Mouse (Mus musculus) intestine, embryonic 14.5 days (tissue): ENCODE measurements around the gene Acsm1. TPM values are rescaled to one million over a fixed set of nuclear protein-coding genes. Genes with fewer than 3 reads are reported as not detected.
A peak's percentile ranks its signal among the peaks of the same experiment; 100 is the strongest.

Source experiments
- ATAC-seq: fragments of 200-750 bp; cut with Nextera tagmentation; replicated peaks from 2 replicates; pipeline ENCODE4 v1.8.0; 2017; ENCODE audit warnings: low read depth, moderate number of reproducible peaks, moderate TSS enrichment, moderate library complexity; ENCODE audit not compliant: low FRiP score, low TSS enrichment
- DNase-seq: peaks from one replicate; pipeline ENCODE4 v3.0.0-alpha.2; 2018; ENCODE audit warnings: low spot score
- H3K27ac ChIP-seq: fragments of 300-500 bp; sonication (generic); 2 replicates; pipeline ENCODE4 v1.5.1; 2014; ENCODE audit warnings: low read depth, mild to moderate bottlenecking, control low read depth
- H3K27me3 ChIP-seq: fragments of 300-500 bp; sonication (generic); replicated peaks from 2 replicates; pipeline ENCODE4 v1.6.1; 2014; ENCODE audit warnings: low read length, control low read depth; ENCODE audit not compliant: control insufficient read depth, insufficient read depth
- H3K36me3 ChIP-seq: fragments of 300-500 bp; sonication (generic); 2 replicates; pipeline ENCODE4 v1.6.1; 2014; ENCODE audit warnings: low read length, control low read depth; ENCODE audit not compliant: control insufficient read depth, insufficient read depth
- H3K4me1 ChIP-seq: fragments of 300-500 bp; sonication (generic); replicated peaks from 2 replicates; pipeline ENCODE4 v1.6.1; 2014; ENCODE audit warnings: low read length, control low read depth, mixed read lengths; ENCODE audit not compliant: control insufficient read depth, insufficient read depth
- H3K4me2 ChIP-seq: fragments of 300-500 bp; sonication (generic); 2 replicates; pipeline ENCODE4 v1.6.1; 2014; ENCODE audit warnings: low read length
- H3K4me3 ChIP-seq: fragments of 300-500 bp; sonication (generic); 2 replicates; pipeline ENCODE4 v1.5.1; 2014; ENCODE audit warnings: low read depth, low read length, control low read depth, mixed read lengths
- H3K9ac ChIP-seq: fragments of 300-500 bp; sonication (generic); 2 replicates; pipeline ENCODE4 v1.6.1; 2014; ENCODE audit warnings: mild to moderate bottlenecking, low read length
- H3K9me3 ChIP-seq: fragments of 300-500 bp; sonication (generic); 2 replicates; pipeline ENCODE4 v1.6.1; 2016; ENCODE audit warnings: low read length, control low read depth; ENCODE audit not compliant: control insufficient read depth
- WGBS: fragments of 180-500 bp; shearing (Covaris S2); extraction: QIAGEN DNeasy Blood & Tissue Kit; methylation state at CpG from one replicate; pipeline ENCODE4 v1.1.7; 2014; 5-methylcytosine and 5-hydroxymethylcytosine counted together
- polyA plus RNA-seq: library from polyadenylated mRNA; unstranded; fragments of >200 nt; fragmentation: Nextera tagmentation; extraction: Ambion mirVana; gene quantifications from 2 replicates; pipeline ENCODE4 v1.2.1, GENCODE M21; 2014

The Acsm1 gene
- polyA plus RNA-seq, 1 experiment from 2014 or later, result not detected

- Histone ChIP-seq H3K27me3 (no peaks in the 10 kb centered on the region), H3K27ac (no peak overlapping the region), H3K4me1 (no peaks in the 10 kb centered on the region), H3K36me3 (no peaks in the 10 kb centered on the region), H3K9ac (no peak overlapping the region), H3K9me3 (no peaks in the 10 kb centered on the region), H3K4me2 (no peak overlapping the region), H3K4me3 (no peak overlapping the region)
- ATAC-seq, result no peak
- no peak for DNase-seq
Measured at GRCm38 (mm10) chr7:119620157-119620556, 13.3 kb downstream of the Acsm1 start.

DNA sequence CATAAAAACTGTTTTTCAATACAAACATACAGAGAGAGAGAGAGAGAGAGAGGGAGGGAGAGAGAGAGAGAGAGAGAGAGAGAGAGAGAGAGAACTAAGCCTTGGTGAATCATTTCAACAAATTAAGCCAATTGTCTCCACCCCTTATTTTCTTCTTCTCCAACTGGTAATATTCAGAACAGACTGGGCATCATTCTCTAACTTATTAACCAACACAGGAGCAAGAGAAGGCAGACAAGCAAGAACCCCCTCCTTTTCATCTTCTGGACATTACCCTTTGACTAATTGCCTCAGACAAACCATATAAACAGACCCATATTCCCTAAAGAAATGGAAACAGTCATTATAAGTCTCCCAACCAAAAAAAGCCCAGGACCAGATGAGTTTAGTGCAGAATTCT lies 31.9 kb downstream of the Acsm1 start:
- no peaks in the 10 kb centered on the region for H3K9me3 ChIP-seq
- no peak overlapping the region for H3K27ac ChIP-seq
- H3K4me2 ChIP-seq, result no peak overlapping the region
- no peak overlapping the region for H3K4me3 ChIP-seq
- ATAC-seq, result no peak
- H3K36me3 ChIP-seq, result no peaks in the 10 kb centered on the region
- no peaks in the 10 kb centered on the region for H3K4me1 ChIP-seq
- H3K27me3 ChIP-seq, result no peaks in the 10 kb centered on the region
- DNase-seq, result no peak
- no peak overlapping the region for H3K9ac ChIP-seq

DNA sequence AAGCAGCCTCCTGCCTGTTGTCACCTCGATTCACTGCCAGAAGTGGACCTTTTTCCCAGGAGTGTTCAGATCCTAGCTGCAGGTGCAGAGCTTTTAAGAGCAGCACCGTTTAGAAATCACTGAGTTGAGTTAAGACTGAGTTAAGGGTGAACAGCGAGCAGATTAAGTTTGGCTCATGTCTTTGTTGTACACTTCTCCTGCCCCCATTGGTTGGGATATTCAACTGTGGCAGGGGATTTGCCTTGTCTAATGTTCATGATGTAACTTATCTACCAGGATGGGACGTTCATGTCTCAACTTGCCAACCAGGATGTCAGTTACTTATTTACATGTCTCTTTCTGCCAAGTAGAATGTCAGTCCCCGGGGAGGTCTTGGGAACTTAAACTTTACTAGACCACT lies 35.5 kb downstream of the Acsm1 start:
- DNase-seq, result no peak
- Histone ChIP-seq H3K27ac (no peak overlapping the region), H3K9me3 (no peaks in the 10 kb centered on the region), H3K4me3 (no peak overlapping the region), H3K4me1 (no peaks in the 10 kb centered on the region), H3K4me2 (no peak overlapping the region), H3K9ac (no peak overlapping the region), H3K36me3 (no peaks in the 10 kb centered on the region), H3K27me3 (no peaks in the 10 kb centered on the region)
- 77% methylated on average over 5 of the region's 5 CpGs for WGBS
- ATAC-seq, result no peak

DNA sequence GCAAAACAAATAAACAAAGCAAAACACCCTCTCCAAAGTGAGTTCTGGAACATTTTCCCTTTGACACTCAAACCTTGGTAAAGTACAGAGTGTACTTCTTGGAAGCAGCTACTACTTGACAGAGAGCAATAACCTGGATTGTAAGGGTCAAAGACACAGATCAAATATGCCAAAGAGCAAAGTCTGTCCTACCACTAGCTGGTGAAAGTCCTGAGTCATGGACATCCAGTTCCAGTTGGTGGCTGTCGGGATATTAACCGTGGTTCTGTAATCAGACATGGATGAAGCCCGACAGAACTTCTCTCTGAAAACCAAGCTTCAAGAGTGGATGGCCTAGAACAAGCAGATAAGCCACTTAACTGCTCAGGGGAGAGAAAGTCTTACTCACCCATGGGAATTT lies 61.1 kb downstream of the Acsm1 start:
- no peak overlapping the region for H3K4me2 ChIP-seq

DNA sequence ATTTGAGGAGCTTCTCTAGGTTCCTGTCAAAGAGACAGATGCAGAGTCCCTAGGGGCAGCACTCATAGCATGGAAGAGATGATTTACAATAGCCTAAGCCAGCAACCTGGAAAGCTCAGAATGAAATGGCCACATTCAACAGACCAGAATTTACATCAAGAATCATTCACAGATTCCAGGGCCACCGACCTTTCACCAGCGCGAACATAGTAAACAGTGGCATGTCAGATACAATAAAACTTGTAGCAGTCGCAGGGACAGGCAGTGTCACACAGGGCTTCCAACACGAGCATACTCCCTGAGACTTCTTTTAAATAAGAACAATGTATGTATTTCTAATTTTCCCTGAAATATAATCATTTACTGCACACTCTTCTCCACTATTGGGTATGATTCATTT lies 63.6 kb downstream of the Acsm1 start:
- no peak overlapping the region for H3K27ac ChIP-seq
- H3K4me2 ChIP-seq, result no peak overlapping the region
- H3K4me3 ChIP-seq, result no peak overlapping the region
- no peaks in the 10 kb centered on the region for H3K27me3 ChIP-seq
- WGBS, result 52% methylated on average over 5 of the region's 5 CpGs
- no peak overlapping the region for H3K9ac ChIP-seq
- DNase-seq, result no peak
- H3K9me3 ChIP-seq, result no peaks in the 10 kb centered on the region
- no peak for ATAC-seq
- H3K36me3 ChIP-seq, result no peaks in the 10 kb centered on the region
- H3K4me1 ChIP-seq, result no peaks in the 10 kb centered on the region

More for the DNA sequence above, 61.1 kb downstream of the Acsm1 start:
- 85% methylated on average over 3 of the region's 3 CpGs for WGBS
- Histone ChIP-seq H3K9ac (no peak overlapping the region), H3K4me3 (no peak overlapping the region), H3K27me3 (no peaks in the 10 kb centered on the region), H3K36me3 (no peaks in the 10 kb centered on the region), H3K4me1 (no peaks in the 10 kb centered on the region), H3K27ac (no peak overlapping the region), H3K9me3 (no peaks in the 10 kb centered on the region)
- ATAC-seq (no peak), DNase-seq (no peak)

- Histone ChIP-seq H3K36me3 (no peaks in the 10 kb centered on the region), H3K9me3 (no peaks in the 10 kb centered on the region), H3K4me2 (no peak overlapping the region), H3K9ac (no peak overlapping the region), H3K4me3 (no peak overlapping the region), H3K27ac (no peak overlapping the region), H3K4me1 (no peaks in the 10 kb centered on the region), H3K27me3 (no peaks in the 10 kb centered on the region)
- DNase-seq (no peak), ATAC-seq (no peak)
- 40% methylated on average over 6 of the region's 6 CpGs for WGBS
Measured at GRCm38 (mm10) chr7:119670925-119671324, 64.1 kb downstream of the Acsm1 start.

DNA sequence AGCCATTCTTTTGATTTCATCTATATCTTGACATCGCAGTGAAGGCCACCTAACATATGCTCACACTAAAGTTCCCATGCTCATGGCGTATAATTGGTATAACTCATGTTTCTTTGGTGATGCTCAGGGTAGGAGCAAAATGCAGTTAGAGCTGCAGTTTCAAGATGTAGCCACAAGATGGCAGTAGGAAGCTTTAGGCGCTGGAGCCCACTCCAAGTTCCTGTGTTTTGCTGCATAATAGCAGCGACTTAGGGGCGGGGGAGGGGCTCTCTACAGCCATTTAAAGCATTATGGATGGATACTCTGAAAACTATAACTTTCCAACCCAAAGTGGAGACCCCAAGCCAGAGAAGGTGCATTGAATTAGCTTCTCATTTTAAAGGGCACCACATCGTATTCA lies 66.6 kb downstream of the Acsm1 start:
- ATAC-seq, result no peak
- DNase-seq, result peak; percentile 55
- WGBS, result 19% methylated on average over 6 of the region's 6 CpGs

GRCm38 (mm10) chr7:119680107-119680506 lies 73.3 kb downstream of the Acsm1 start:
- H3K9ac ChIP-seq, result no peak overlapping the region
- H3K9me3 ChIP-seq, result no peaks in the 10 kb centered on the region
- no peaks in the 10 kb centered on the region for H3K4me1 ChIP-seq
- DNase-seq (no peak), ATAC-seq (no peak)
- no peaks in the 10 kb centered on the region for H3K36me3 ChIP-seq
- no peak overlapping the region for H3K4me3 ChIP-seq
- no peak overlapping the region for H3K4me2 ChIP-seq
- WGBS, result 74% methylated on average over 8 of the region's 8 CpGs
- no peak overlapping the region for H3K27ac ChIP-seq
- no peaks in the 10 kb centered on the region for H3K27me3 ChIP-seq

More for the DNA sequence above, 66.6 kb downstream of the Acsm1 start:
- Histone ChIP-seq H3K9me3 (no peaks in the 10 kb centered on the region), H3K4me2 (no peak overlapping the region), H3K27me3 (no peaks in the 10 kb centered on the region), H3K36me3 (no peaks in the 10 kb centered on the region), H3K4me1 (no peaks in the 10 kb centered on the region), H3K27ac (no peak overlapping the region), H3K9ac (no peak overlapping the region), H3K4me3 (no peak overlapping the region)

- Histone ChIP-seq H3K4me2 (no peak overlapping the region), H3K27me3 (no peaks in the 10 kb centered on the region), H3K9me3 (no peaks in the 10 kb centered on the region), H3K36me3 (no peaks in the 10 kb centered on the region), H3K4me1 (no peaks in the 10 kb centered on the region), H3K27ac (no peak overlapping the region), H3K4me3 (no peak overlapping the region), H3K9ac (no peak overlapping the region)
- WGBS, result 62% methylated on average over 4 of the region's 4 CpGs
- ATAC-seq (no peak), DNase-seq (no peak)
Measured at GRCm38 (mm10) chr7:119682699-119683098, 75.9 kb downstream of the Acsm1 start.
